In genomic region chr2:77835781-77836180, GRCm38 (mm10) we compare ENCODE assay signal across 18 mouse cellular contexts. TPM values are rescaled to one million over a fixed set of nuclear protein-coding genes. Genes with fewer than 3 reads are reported as not detected.
"Had no signal": no experiment of that assay in that cellular context is flagged by ENCODE, and none has a peak within 500 bp of the region (broad histone marks: within the 10 kb centered on the region; RNA-seq: fewer than 3 reads in every experiment).

No protein-coding gene starts in this region.

- H3K27me3 ChIP-seq: kidney, embryonic 15.5 days; limb, embryonic 15.5 days; liver, embryonic 12.5 days; midbrain, embryonic 15.5 days; neural tube, embryonic 12.5 days had no signal

- ATAC-seq: liver, embryonic 12.5 days; midbrain, embryonic 15.5 days had no signal

- DNase-seq: kidney, adult 2 months; kidney, postnatal 14 days; layer of hippocampus, adult 9-11 months; layer of hippocampus, postnatal 36 days; lung, embryonic 14.5 days; lung, postnatal 10 days; lung, postnatal 4 days; retina, postnatal 1 day; thymus, adult 18-20 months; thymus, postnatal 14 days had no signal

- H3K4me1 ChIP-seq: kidney, embryonic 15.5 days; limb, embryonic 15.5 days; liver, embryonic 12.5 days; midbrain, embryonic 15.5 days; neural tube, embryonic 12.5 days had no signal

- H3K4me3 ChIP-seq: kidney, embryonic 15.5 days; limb, embryonic 15.5 days; liver, embryonic 12.5 days; midbrain, embryonic 15.5 days; neural tube, embryonic 12.5 days had no signal

- H3K4me2 ChIP-seq: kidney, embryonic 15.5 days; limb, embryonic 15.5 days; liver, embryonic 12.5 days; lung, embryonic 14.5 days; midbrain, embryonic 11.5 days; midbrain, embryonic 15.5 days; neural tube, embryonic 12.5 days had no signal

- H3K9me3 ChIP-seq: kidney, embryonic 15.5 days; limb, embryonic 15.5 days; liver, embryonic 12.5 days; midbrain, embryonic 15.5 days; neural tube, embryonic 12.5 days had no signal

- H3K9ac ChIP-seq: kidney, embryonic 15.5 days; limb, embryonic 15.5 days; liver, embryonic 12.5 days; lung, embryonic 14.5 days; midbrain, embryonic 15.5 days; neural tube, embryonic 12.5 days had no signal

- H3K36me3 ChIP-seq: kidney, embryonic 15.5 days; limb, embryonic 15.5 days; liver, embryonic 12.5 days; midbrain, embryonic 15.5 days; neural tube, embryonic 12.5 days had no signal

- H3K27ac ChIP-seq: kidney, embryonic 15.5 days; limb, embryonic 15.5 days; liver, embryonic 12.5 days; midbrain, embryonic 15.5 days; neural tube, embryonic 12.5 days had no signal

RNA-seq across cellular contexts. Expression of gene Zfp385b, which starts 16.3 kb away (rescaled TPM):
- total RNA-seq: megakaryocyte, adult 5-6 weeks; monocyte, adult 5-6 weeks had no signal
